Mouse (Mus musculus) left cerebral cortex, postnatal 25 days (tissue): ENCODE measurements around the gene Ddx39. TPM values are rescaled to one million over a fixed set of nuclear protein-coding genes. Genes with fewer than 3 reads are reported as not detected.

ENCODE experiments used
- DNase-seq, 2 experiments: peaks; one replicate each; pipeline ENCODE4 v3.0.0; 2022; ENCODE audit warnings: low spot score in 2 of 2, mixed read lengths in 1 of 2
- intact Hi-C: fragments of 180-260 bp; cut with DNase I; formaldehyde crosslinking; loops from one replicate; pipeline ENCODE4 v1.15.1; 2025
- total RNA-seq, 2 experiments: library from RNA; stranded (reverse); gene quantifications; 2 replicates each; pipeline ENCODE4 v1.2.3; 2021

Gene Ddx39
- total RNA-seq, 2 experiments from 2014 or later = 17.4 to 18.2 TPM

GRCm38 (mm10) chr8:83698291-83698660, 16.7 kb upstream of the Ddx39 start:
- DNase-seq = peak in 1 of 2 experiments; percentile 65
- intact Hi-C loops = no loop called here

- peak; percentile 57 to 72 for DNase-seq
- intact Hi-C loops = no loop called here
Observed at GRCm38 (mm10) chr8:83698661-83699453, 16.1 kb upstream of the Ddx39 start, which contains the start of gene Pkn1. TSS of gene Pkn1 (minus strand) at chr8:83699179.

- DNase-seq = no peak
- intact Hi-C loops = no loop called here
Observed at GRCm38 (mm10) chr8:83699566-83699965, 15.4 kb upstream of the Ddx39 start.

- no peak for DNase-seq
- intact Hi-C loops = no loop called here
Observed at GRCm38 (mm10) chr8:83700423-83701085, 14.4 kb upstream of the Ddx39 start.

GRCm38 (mm10) chr8:83703426-83703825, 11.6 kb upstream of the Ddx39 start:
- DNase-seq = peak in 1 of 2 experiments; percentile 84
- intact Hi-C loops = no loop called here

GRCm38 (mm10) chr8:83706411-83706810, 8.6 kb upstream of the Ddx39 start:
- intact Hi-C loops = no loop called here

GRCm38 (mm10) chr8:83707554-83707953, 7.4 kb upstream of the Ddx39 start:
- intact Hi-C loops = no loop called here
- peak; percentile 54 to 82 for DNase-seq

More at GRCm38 (mm10) chr8:83706411-83706810, 8.6 kb upstream of the Ddx39 start:
- DNase-seq = no peak

GRCm38 (mm10) chr8:83714676-83715030, 324 bp upstream of the Ddx39 start:
- intact Hi-C loops = loop anchor here (5.0 kb wide), 1 partner anchor 52 kb away; no protein-coding TSS in a partner anchor
- DNase-seq = no peak

GRCm38 (mm10) chr8:83715771-83716170, 794 bp downstream of the Ddx39 start:
- DNase-seq = no peak
- intact Hi-C loops = loop anchor here (5.0 kb wide), 1 partner anchor 53 kb away; no protein-coding TSS in a partner anchor

- intact Hi-C loops = loop anchor here (5.0 kb wide), 1 partner anchor 54 kb away; no protein-coding TSS in a partner anchor
- DNase-seq = no peak
Observed at GRCm38 (mm10) chr8:83716563-83716962, 1.6 kb downstream of the Ddx39 start.

- intact Hi-C loops = loop anchor here (5.0 kb wide), 1 partner anchor 57 kb away; no protein-coding TSS in a partner anchor
- no peak for DNase-seq
Observed at GRCm38 (mm10) chr8:83719048-83719447, 4.1 kb downstream of the Ddx39 start.

GRCm38 (mm10) chr8:83719693-83720092, 4.7 kb downstream of the Ddx39 start:
- intact Hi-C loops = loop anchor here (5.0 kb wide), 1 partner anchor 57 kb away; no protein-coding TSS in a partner anchor
- no peak for DNase-seq

GRCm38 (mm10) chr8:83721405-83722025, 6.5 kb downstream of the Ddx39 start:
- DNase-seq = no peak
- intact Hi-C loops = no loop called here

- intact Hi-C loops = no loop called here
- DNase-seq = no peak
Observed at GRCm38 (mm10) chr8:83722631-83723030, 7.7 kb downstream of the Ddx39 start.

- DNase-seq = no peak
- intact Hi-C loops = loop anchor here (2.0 kb wide), 2 partner anchors 171 to 231 kb away; partner anchors contain the start of genes Asf1b and Gm10644
Observed at GRCm38 (mm10) chr8:83723447-83724083, 8.6 kb downstream of the Ddx39 start.

GRCm38 (mm10) chr8:83724697-83725482, 9.9 kb downstream of the Ddx39 start:
- intact Hi-C loops = loop anchor here (2.0 kb wide), 2 partner anchors 170 to 230 kb away; partner anchors contain the start of genes Asf1b and Gm10644
- DNase-seq = peak; percentile 79 to 82

GRCm38 (mm10) chr8:83725521-83726102, 10.6 kb downstream of the Ddx39 start:
- no peak for DNase-seq
- intact Hi-C loops = loop anchor here (2.0 kb wide), 2 partner anchors 169 to 229 kb away; partner anchors contain the start of genes Asf1b and Gm10644
